Mouse (Mus musculus) kidney, adult 2 months (tissue): ENCODE results near the gene Prkrip1.

Source experiments
- CTCF ChIP-seq: fragments of 200-500 bp; conservative IDR thresholded peaks from 2 replicates; pipeline ENCODE4 v1.5.1; 2011; ENCODE audit warnings: low read depth, mild to moderate bottlenecking, control low read depth, low read length, moderate library complexity, mixed read lengths; ENCODE audit not compliant: insufficient read depth, insufficient read length
- POLR2A ChIP-seq: fragments of 200-500 bp; IDR thresholded peaks from one replicate; pipeline ENCODE4 v1.6.1; 2011; ENCODE audit warnings: low read depth, low read length, control low read depth

GRCm38 (mm10) chr5:136165246-136165645 lies 33.5 kb downstream of the Prkrip1 start:
- TF ChIP-seq CTCF (no peak), POLR2A (no peak)
